Mouse (Mus musculus) lung, embryonic 14.5 days (tissue): ENCODE results near the gene Trim34a. TPM values are rescaled to one million over a fixed set of nuclear protein-coding genes. Genes with fewer than 3 reads are reported as not detected.

Experiments used
- ATAC-seq: fragments of 200-750 bp; cut with Nextera tagmentation; 2 replicates; pipeline ENCODE4 v1.8.0; 2017; ENCODE audit warnings: mild to moderate bottlenecking, moderate TSS enrichment, moderate library complexity; ENCODE audit not compliant: insufficient read depth
- DNase-seq: peaks from one replicate; pipeline ENCODE4 v3.0.0-alpha.2; 2015
- H3K27ac ChIP-seq: fragments of 300-500 bp; sonication (generic); 2 replicates; pipeline ENCODE4 v1.5.1; 2014; ENCODE audit warnings: low read depth, mild to moderate bottlenecking, moderate library complexity
- H3K27me3 ChIP-seq: fragments of 300-500 bp; sonication (generic); 2 replicates; pipeline ENCODE4 v1.6.1; 2014; ENCODE audit warnings: low read length, control low read depth; ENCODE audit not compliant: insufficient read depth
- H3K36me3 ChIP-seq: fragments of 300-500 bp; sonication (generic); 2 replicates; pipeline ENCODE4 v1.6.1; 2014; ENCODE audit warnings: control low read depth; ENCODE audit not compliant: insufficient read depth
- H3K4me1 ChIP-seq: fragments of 300-500 bp; sonication (generic); 2 replicates; pipeline ENCODE4 v1.6.1; 2014; ENCODE audit warnings: antibody characterized with exemption, control low read depth; ENCODE audit not compliant: insufficient read depth
- H3K4me2 ChIP-seq: fragments of 300-500 bp; sonication (generic); 2 replicates; pipeline ENCODE4 v1.6.1; 2014; ENCODE audit warnings: mild to moderate bottlenecking
- H3K4me3 ChIP-seq: fragments of 300-500 bp; sonication (generic); 2 replicates; pipeline ENCODE4 v1.5.1; 2014; ENCODE audit warnings: low read depth, low read length
- H3K9ac ChIP-seq: fragments of 300-500 bp; sonication (generic); 2 replicates; pipeline ENCODE4 v1.6.1; 2014
- H3K9me3 ChIP-seq: fragments of 300-500 bp; sonication (generic); 2 replicates; pipeline ENCODE4 v1.6.1; 2016; ENCODE audit warnings: low read depth, low read length, control low read depth
- CTCF ChIP-seq: IDR thresholded peaks from 2 replicates; pipeline ENCODE4 v1.5.1; 2016; ENCODE audit warnings: antibody characterized with exemption, low read depth
- WGBS: fragments of 180-500 bp; shearing (Covaris S2); extraction: QIAGEN DNeasy Blood & Tissue Kit; methylation state at CpG from one replicate; pipeline ENCODE4 v1.1.7; 2014; 5-methylcytosine and 5-hydroxymethylcytosine counted together
- polyA plus RNA-seq: library from polyadenylated mRNA; unstranded; fragments of >200 nt; fragmentation: Nextera tagmentation; extraction: Ambion mirVana; gene quantifications from 2 replicates; pipeline ENCODE4 v1.2.1, GENCODE M21; 2014

The Trim34a gene
- polyA plus RNA-seq, 1 experiment from 2014 or later, result 1.6 TPM

DNA sequence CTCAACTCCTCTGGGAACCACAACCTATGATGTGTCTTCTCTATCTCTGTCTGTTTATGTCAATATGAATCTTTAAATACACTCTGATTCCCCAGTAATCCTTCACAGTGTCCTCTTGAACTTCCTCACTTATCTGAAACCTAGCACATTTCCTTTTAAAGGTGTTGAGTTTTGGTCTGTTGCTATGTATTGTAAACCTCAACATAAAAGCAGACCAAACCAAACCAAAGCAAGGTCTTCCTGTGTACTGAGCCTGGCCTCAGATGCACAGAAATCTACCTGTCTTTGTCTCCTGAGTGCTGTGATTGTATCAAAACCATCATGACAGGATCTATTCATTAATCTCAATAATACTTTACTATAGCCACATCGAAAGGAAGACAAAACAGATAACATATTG is 46.4 kb downstream of the Trim34a start:
- Histone ChIP-seq H3K4me3 (no peak overlapping the region), H3K9me3 (no peaks in the 10 kb centered on the region), H3K4me1 (no peaks in the 10 kb centered on the region), H3K4me2 (no peak overlapping the region), H3K36me3 (no peaks in the 10 kb centered on the region), H3K9ac (no peak overlapping the region), H3K27ac (no peak overlapping the region), H3K27me3 (no peaks in the 10 kb centered on the region)
- DNase-seq (no peak), ATAC-seq (no peak)
- 86% methylated on average over 1 of the region's 1 CpGs for WGBS
- TF ChIP-seq CTCF, result no peak

DNA sequence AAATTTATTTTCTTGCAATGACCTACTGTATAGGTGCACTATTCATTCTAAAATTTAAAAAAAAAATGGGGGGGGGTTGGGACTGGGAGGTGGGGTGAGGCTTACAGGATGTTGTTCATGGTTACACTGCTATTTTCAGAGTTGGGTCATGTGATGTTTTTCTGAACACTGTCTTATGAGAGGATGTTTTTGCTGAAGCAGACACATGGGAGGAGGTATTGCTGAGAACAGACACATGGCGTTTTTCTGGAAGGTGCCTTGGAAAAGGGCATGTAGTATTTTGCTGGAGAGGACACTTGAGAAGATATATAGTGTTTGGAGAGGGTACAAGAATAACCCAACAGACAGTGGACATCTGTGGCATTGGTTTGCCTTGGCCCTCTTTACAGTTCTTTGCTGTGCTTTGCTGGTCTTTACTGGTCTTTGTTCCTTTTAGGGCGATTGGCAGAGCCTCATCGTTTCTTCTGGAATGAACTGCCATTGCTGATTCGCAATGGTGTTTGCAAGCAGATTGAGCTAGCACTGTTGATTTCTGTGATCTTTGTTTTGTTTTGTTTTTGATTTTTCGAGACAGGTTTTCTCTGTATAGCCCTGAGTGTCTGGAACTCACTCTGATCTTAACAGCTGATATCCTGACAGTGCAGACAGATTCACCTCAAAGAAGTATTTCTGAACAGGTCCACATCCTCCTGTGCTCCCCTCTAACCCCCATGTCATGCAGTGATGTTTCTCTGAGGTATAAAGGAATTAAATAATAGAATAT is 47.6 kb downstream of the Trim34a start:
- ATAC-seq (no peak), DNase-seq (no peak)
- Histone ChIP-seq H3K27ac (no peak overlapping the region), H3K4me3 (no peak overlapping the region), H3K4me2 (no peak overlapping the region), H3K36me3 (no peaks in the 10 kb centered on the region), H3K27me3 (no peaks in the 10 kb centered on the region), H3K9ac (no peak overlapping the region), H3K4me1 (no peaks in the 10 kb centered on the region), H3K9me3 (no peaks in the 10 kb centered on the region)
- no peak for TF ChIP-seq CTCF
- WGBS, result 75% methylated on average over 5 of the region's 5 CpGs

Other genes starting within 250 kb of the Trim34a start
- not detected in 2 replicates for gene Olfr638, start 245.7 kb upstream of the Trim34a start, polyA plus RNA-seq
- not detected in 2 replicates for gene Olfr639, start 227.2 kb upstream of the Trim34a start, polyA plus RNA-seq
- not detected in 2 replicates for gene Olfr640, start 218.9 kb upstream of the Trim34a start, polyA plus RNA-seq
- gene Olfr641, start 209.0 kb upstream of the Trim34a start, polyA plus RNA-seq, result not detected in 2 replicates
- gene Olfr642, start 191.8 kb upstream of the Trim34a start, polyA plus RNA-seq, result not detected in 2 replicates
- gene 4930516K23Rik, start 183.0 kb upstream of the Trim34a start, polyA plus RNA-seq, result not detected in 2 replicates
- not detected in 2 replicates for gene Olfr644, start 172.6 kb upstream of the Trim34a start, polyA plus RNA-seq
- not detected in 2 replicates for gene Olfr645, start 159.0 kb upstream of the Trim34a start, polyA plus RNA-seq
- not detected in 2 replicates for gene Olfr646, start 139.6 kb upstream of the Trim34a start, polyA plus RNA-seq
- not detected in 2 replicates for gene Ubqln5, start 114.6 kb upstream of the Trim34a start, polyA plus RNA-seq
- gene Olfr643, start 107.1 kb upstream of the Trim34a start, polyA plus RNA-seq, result not detected in 2 replicates
- gene Ubqln3, start 101.2 kb upstream of the Trim34a start, polyA plus RNA-seq, result not detected in 2 replicates
- gene Ubqlnl, start 93.9 kb upstream of the Trim34a start, polyA plus RNA-seq, result not detected in 2 replicates
- gene Olfm5, start 79.6 kb upstream of the Trim34a start, polyA plus RNA-seq, result 0.08 TPM in 1 of 2 replicates, not detected in the other
- gene Olfr648, start 61.1 kb upstream of the Trim34a start, polyA plus RNA-seq, result 0.32 and 0.37 TPM in 2 replicates
- not detected in 2 replicates for gene Olfr649, start 48.5 kb upstream of the Trim34a start, polyA plus RNA-seq
- gene Trim6, start 25.7 kb upstream of the Trim34a start, polyA plus RNA-seq, result 0.62 and 1.1 TPM in 2 replicates
- 0.28 and 0.30 TPM in 2 replicates for gene Trim5, start 43.6 kb downstream of the Trim34a start, polyA plus RNA-seq
- gene Trim12a, start 71.0 kb downstream of the Trim34a start, polyA plus RNA-seq, result 3.2 and 3.6 TPM in 2 replicates
- gene Trim34b, start 85.0 kb downstream of the Trim34a start, polyA plus RNA-seq, result not detected in 2 replicates
- gene Trim12c, start 108.9 kb downstream of the Trim34a start, polyA plus RNA-seq, result 1.0 and 1.4 TPM in 2 replicates
- 0.04 and 0.11 TPM in 2 replicates for gene Trim30b, start 125.4 kb downstream of the Trim34a start, polyA plus RNA-seq
- 0.24 and 0.32 TPM in 2 replicates for gene Trim30c, start 156.4 kb downstream of the Trim34a start, polyA plus RNA-seq
- 0.71 and 1.2 TPM in 2 replicates for gene Trim30a, start 220.7 kb downstream of the Trim34a start, polyA plus RNA-seq